Mouse (Mus musculus) kidney, embryonic 14.5 days (tissue): ENCODE measurements at regions not wholly inside any gene's neighbourhood (a gene's known extent, or its start where the extent isn't known, plus 50 kb on each side); places are given as distances from the start of the nearest gene placed in this dataset.

Source experiments
- ATAC-seq: fragments of 200-750 bp; cut with Nextera tagmentation; 2 replicates; pipeline ENCODE4 v1.8.0; 2017; ENCODE audit warnings: moderate number of reproducible peaks, mild to moderate bottlenecking, moderate TSS enrichment, moderate library complexity; ENCODE audit not compliant: low FRiP score, low TSS enrichment
- H3K27ac ChIP-seq: fragments of 300-500 bp; sonication (generic); 2 replicates; pipeline ENCODE4 v1.5.1; 2014; ENCODE audit warnings: low read depth, mild to moderate bottlenecking, low read length, moderate library complexity, mixed read lengths
- H3K27me3 ChIP-seq: fragments of 300-500 bp; sonication (generic); 2 replicates; pipeline ENCODE4 v1.6.1; 2014; ENCODE audit warnings: mild to moderate bottlenecking, low read length; ENCODE audit not compliant: control insufficient read depth, insufficient read depth
- H3K36me3 ChIP-seq: fragments of 300-500 bp; sonication (generic); 2 replicates; pipeline ENCODE4 v1.6.1; 2014; ENCODE audit warnings: low read length, mixed read lengths; ENCODE audit not compliant: control insufficient read depth, insufficient read depth
- H3K4me1 ChIP-seq: fragments of 300-500 bp; sonication (generic); 2 replicates; pipeline ENCODE4 v1.6.1; 2014; ENCODE audit warnings: low read length, mixed read lengths; ENCODE audit not compliant: control insufficient read depth, insufficient read depth
- H3K4me2 ChIP-seq: fragments of 300-500 bp; sonication (generic); replicated peaks from 2 replicates; pipeline ENCODE4 v1.6.1; 2014; ENCODE audit warnings: low read depth, mild to moderate bottlenecking, low read length
- H3K4me3 ChIP-seq: fragments of 300-500 bp; sonication (generic); 2 replicates; pipeline ENCODE4 v1.5.1; 2014; ENCODE audit warnings: mild to moderate bottlenecking, low read length
- H3K9ac ChIP-seq: fragments of 300-500 bp; sonication (generic); 2 replicates; pipeline ENCODE4 v1.6.1; 2014; ENCODE audit warnings: low read depth, mild to moderate bottlenecking, low read length, moderate library complexity
- H3K9me3 ChIP-seq: fragments of 300-500 bp; sonication (generic); 2 replicates; pipeline ENCODE4 v1.6.1; 2016; ENCODE audit warnings: low read length; ENCODE audit not compliant: control insufficient read depth
- WGBS: fragments of 180-500 bp; shearing (Covaris S2); extraction: QIAGEN DNeasy Blood & Tissue Kit; methylation state at CpG from one replicate; pipeline ENCODE4 v1.1.7; 2014; 5-methylcytosine and 5-hydroxymethylcytosine counted together

GRCm38 (mm10) chr2:74178106-74178505 lies 267.0 kb upstream of the Atp5g3 start:
- Histone ChIP-seq H3K36me3 (no peaks in the 10 kb centered on the region), H3K27ac (no peak overlapping the region), H3K4me1 (no peaks in the 10 kb centered on the region), H3K27me3 (no peaks in the 10 kb centered on the region), H3K4me2 (no peak overlapping the region), H3K9me3 (no peaks in the 10 kb centered on the region), H3K4me3 (no peak overlapping the region), H3K9ac (no peak overlapping the region)
- 54% methylated on average over 1 of the region's 1 CpGs for WGBS
- no peak for ATAC-seq

- Histone ChIP-seq H3K36me3 (no peaks in the 10 kb centered on the region), H3K4me1 (no peaks in the 10 kb centered on the region), H3K9me3 (no peaks in the 10 kb centered on the region), H3K27me3 (no peaks in the 10 kb centered on the region), H3K27ac (no peak overlapping the region), H3K9ac (no peak overlapping the region), H3K4me2 (no peak overlapping the region), H3K4me3 (no peak overlapping the region)
- 69% methylated on average over 16 of the region's 16 CpGs for WGBS
- ATAC-seq: no peak
These were observed 257.8 kb upstream of the Atp5g3 start for GRCm38 (mm10) chr2:74168776-74169570.

- Histone ChIP-seq H3K4me3 (no peak overlapping the region), H3K36me3 (no peaks in the 10 kb centered on the region), H3K4me1 (no peaks in the 10 kb centered on the region), H3K4me2 (no peak overlapping the region), H3K27me3 (no peaks in the 10 kb centered on the region), H3K9me3 (no peaks in the 10 kb centered on the region), H3K9ac (no peak overlapping the region), H3K27ac (no peak overlapping the region)
- no peak for ATAC-seq
- WGBS: 87% methylated on average over 17 of the region's 17 CpGs
These were observed 257.2 kb upstream of the Atp5g3 start for GRCm38 (mm10) chr2:74168307-74168706.

GRCm38 (mm10) chr2:74154062-74154461 lies 242.9 kb upstream of the Atp5g3 start:
- no peak overlapping the region for H3K4me3 ChIP-seq
- no peaks in the 10 kb centered on the region for H3K9me3 ChIP-seq
- H3K4me1 ChIP-seq: no peaks in the 10 kb centered on the region
- no peaks in the 10 kb centered on the region for H3K36me3 ChIP-seq
- no peaks in the 10 kb centered on the region for H3K27me3 ChIP-seq
- no peak overlapping the region for H3K9ac ChIP-seq
- no peak overlapping the region for H3K4me2 ChIP-seq
- H3K27ac ChIP-seq: no peak overlapping the region
- WGBS: 89% methylated on average over 6 of the region's 6 CpGs
- ATAC-seq: no peak

GRCm38 (mm10) chr2:74153247-74153850 lies 242.2 kb upstream of the Atp5g3 start:
- no peak overlapping the region for H3K9ac ChIP-seq
- WGBS: 53% methylated on average over 5 of the region's 5 CpGs
- H3K36me3 ChIP-seq: no peaks in the 10 kb centered on the region
- H3K4me1 ChIP-seq: no peaks in the 10 kb centered on the region
- H3K27me3 ChIP-seq: no peaks in the 10 kb centered on the region
- H3K4me3 ChIP-seq: no peak overlapping the region
- no peaks in the 10 kb centered on the region for H3K9me3 ChIP-seq
- no peak overlapping the region for H3K4me2 ChIP-seq
- H3K27ac ChIP-seq: no peak overlapping the region
- no peak for ATAC-seq

GRCm38 (mm10) chr2:74152534-74153246 lies 241.6 kb upstream of the Atp5g3 start:
- 69% methylated on average over 8 of the region's 8 CpGs for WGBS
- H3K9me3 ChIP-seq: no peaks in the 10 kb centered on the region
- no peak overlapping the region for H3K4me3 ChIP-seq
- H3K27me3 ChIP-seq: no peaks in the 10 kb centered on the region
- H3K36me3 ChIP-seq: no peaks in the 10 kb centered on the region
- H3K27ac ChIP-seq: no peak overlapping the region
- H3K4me1 ChIP-seq: no peaks in the 10 kb centered on the region
- no peak for ATAC-seq
- H3K9ac ChIP-seq: no peak overlapping the region
- H3K4me2 ChIP-seq: no peak overlapping the region

- no peak overlapping the region for H3K4me3 ChIP-seq
- H3K36me3 ChIP-seq: no peaks in the 10 kb centered on the region
- no peaks in the 10 kb centered on the region for H3K9me3 ChIP-seq
- no peaks in the 10 kb centered on the region for H3K4me1 ChIP-seq
- no peaks in the 10 kb centered on the region for H3K27me3 ChIP-seq
- no peak overlapping the region for H3K4me2 ChIP-seq
- no peak for ATAC-seq
- 84% methylated on average over 4 of the region's 4 CpGs for WGBS
- no peak overlapping the region for H3K27ac ChIP-seq
- no peak overlapping the region for H3K9ac ChIP-seq
These were observed 236.1 kb upstream of the Atp5g3 start for GRCm38 (mm10) chr2:74147193-74147592.

GRCm38 (mm10) chr2:74136624-74137003 lies 225.5 kb upstream of the Atp5g3 start:
- no peak overlapping the region for H3K9ac ChIP-seq
- H3K27ac ChIP-seq: no peak overlapping the region
- no peak overlapping the region for H3K4me2 ChIP-seq
- peaks cover 3% of the 10 kb centered on the region; the same call in 1 of the 2 replicates for H3K4me1 ChIP-seq
- H3K4me3 ChIP-seq: no peak overlapping the region
- no peaks in the 10 kb centered on the region for H3K9me3 ChIP-seq
- H3K27me3 ChIP-seq: no peaks in the 10 kb centered on the region
- 37% methylated on average over 9 of the region's 9 CpGs for WGBS
- H3K36me3 ChIP-seq: no peaks in the 10 kb centered on the region
- ATAC-seq: no peak
